Mouse (Mus musculus): ENCODE measurements around the gene Gpc1.
A peak's percentile ranks its signal among the peaks of the same experiment; 100 is the strongest.

Gpc1 gene

DNA sequence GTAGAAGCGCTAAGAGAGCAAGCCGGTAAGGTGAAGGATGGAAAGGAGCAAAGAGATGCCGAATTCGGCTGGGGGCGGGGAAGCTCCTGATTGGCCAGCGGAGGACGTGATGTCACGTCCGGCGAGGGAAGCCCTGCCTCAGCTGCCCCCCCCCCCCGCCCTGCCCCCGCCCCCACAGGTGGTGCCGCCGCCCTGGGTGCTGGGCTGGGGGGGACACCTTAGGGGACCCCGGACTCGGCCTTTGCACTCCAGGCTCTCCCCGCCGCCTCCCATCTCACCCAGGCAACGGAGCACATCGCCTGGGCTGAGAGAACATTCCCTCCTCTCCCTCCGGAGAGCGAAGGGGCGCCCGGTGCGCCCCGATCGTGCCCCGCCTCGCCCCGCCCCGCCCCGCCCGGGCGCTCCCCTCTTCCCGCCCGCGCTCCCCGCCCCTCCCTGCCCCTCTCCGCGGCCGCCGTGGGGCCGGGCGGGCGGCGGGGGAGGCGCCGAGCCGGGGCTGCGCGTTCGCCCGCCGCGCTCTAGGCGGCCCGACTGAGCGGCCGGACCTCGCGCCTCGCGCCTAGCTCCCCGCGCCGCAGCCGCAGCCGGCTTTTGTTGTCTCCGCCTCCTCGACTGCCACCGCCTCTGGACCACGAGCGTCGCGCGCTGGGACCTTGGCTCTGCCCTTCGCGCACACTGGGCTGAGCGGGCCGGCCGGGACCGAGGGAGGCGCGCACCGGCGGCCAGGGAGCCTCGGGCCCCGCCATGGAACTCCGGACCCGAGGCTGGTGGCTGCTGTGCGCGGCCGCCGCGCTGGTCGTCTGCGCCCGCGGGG lies at the start of gene Gpc1:
Gene Gpc1, plus strand, starts transcription at position 458 of the 814 bp plus-strand sequence.
- peak; percentile 96 for DNase-seq

DNA sequence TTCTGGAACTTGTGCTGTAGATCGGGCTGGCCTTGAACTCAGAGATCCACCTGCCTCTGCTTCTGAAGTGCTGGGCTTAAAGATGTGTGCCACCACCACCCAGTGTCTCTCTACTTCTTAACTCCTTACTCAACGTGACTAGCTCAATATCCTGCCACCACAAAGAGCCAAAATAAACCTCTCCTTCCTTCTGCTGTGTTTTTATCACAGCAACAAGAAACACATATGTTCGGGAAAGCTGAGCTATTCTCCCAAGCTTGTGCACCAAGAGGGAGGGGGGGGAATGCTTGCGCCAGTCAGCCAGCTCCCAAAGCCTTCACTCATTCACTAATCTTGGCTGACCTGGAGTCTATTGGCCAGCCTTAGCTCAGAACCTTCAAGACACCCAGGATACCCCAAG lies 49.6 kb upstream of the Gpc1 start:
- no peak for DNase-seq

DNA sequence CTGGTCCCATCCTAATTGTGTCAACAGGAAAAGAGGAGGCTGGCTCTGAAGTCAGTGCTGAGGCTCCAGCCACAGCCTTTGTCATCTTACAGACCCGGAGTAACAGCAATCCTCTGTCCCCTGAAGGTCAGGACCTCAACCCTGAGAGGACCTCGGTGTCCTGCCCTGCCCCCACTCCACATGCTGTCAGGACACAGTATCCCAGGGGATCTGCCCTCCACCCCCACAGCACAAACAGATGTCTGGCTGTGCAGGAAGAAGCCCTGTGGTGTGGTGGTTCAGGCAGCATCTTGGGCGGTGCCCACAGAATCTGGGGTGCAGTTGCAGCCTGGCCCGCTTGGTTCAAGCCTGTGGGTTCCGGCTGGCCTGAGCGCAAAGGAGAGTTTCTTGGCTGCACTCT lies 48.9 kb upstream of the Gpc1 start:
- DNase-seq, result no peak

DNA sequence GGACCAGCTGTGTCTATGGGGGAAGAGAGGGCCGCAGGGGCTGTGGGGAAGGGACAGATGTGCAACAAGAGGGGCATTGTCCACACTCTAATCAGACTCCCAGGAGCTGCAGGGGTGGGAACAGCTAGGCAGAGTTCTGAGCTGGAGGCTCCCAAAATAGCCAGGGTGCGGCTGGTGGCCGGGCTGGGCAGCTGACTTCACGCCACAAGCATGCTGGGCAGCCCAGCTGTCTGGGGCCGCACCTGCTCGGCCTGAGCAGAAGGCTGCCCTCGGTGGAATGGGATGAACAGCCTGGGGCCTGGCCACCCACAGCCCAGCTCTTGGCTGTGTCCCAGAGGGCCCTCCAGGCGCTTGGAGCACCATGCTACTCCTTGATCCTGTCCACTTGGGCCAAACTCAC lies 44.2 kb upstream of the Gpc1 start:
- peak; percentile 32 for DNase-seq

DNA sequence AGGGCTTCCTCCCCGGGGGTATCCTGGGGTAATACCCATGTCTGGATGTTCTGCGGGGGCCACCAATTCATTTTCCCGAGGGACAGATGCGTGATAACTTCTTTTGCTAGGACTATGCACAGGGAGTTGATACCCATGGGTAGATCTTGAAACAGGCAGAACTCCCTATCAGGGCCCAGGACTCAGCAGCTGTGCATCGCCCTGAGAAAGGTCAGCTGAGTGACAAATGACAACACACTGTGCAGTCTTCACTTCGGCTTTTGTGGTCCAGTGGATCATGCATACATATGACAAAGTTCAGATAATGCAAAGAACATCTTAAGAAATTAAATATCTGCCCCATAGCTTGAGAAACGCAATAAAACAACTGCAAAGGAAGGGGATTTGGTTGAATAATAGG lies 43.4 kb upstream of the Gpc1 start:
- DNase-seq, result no peak

DNA sequence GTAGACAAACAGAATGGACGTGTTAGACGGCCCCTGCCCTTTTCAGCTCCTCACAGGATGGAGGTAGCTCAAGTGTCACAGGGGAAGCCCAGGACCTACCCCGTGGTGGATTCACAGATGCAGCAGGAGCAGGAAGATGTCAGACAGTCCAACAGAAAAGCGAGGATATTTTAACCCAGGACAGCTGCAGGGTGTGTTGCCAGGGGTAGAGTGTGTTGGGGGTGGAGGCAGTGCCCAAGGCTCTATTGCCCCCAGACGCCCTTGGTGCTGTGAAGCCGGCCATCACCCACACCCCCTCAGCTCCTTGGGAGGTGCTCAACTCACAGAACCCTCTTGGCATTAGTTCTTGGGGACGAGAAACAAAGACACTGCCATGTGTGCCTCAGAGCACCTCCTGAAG lies 40.8 kb upstream of the Gpc1 start:
- no peak for DNase-seq

DNA sequence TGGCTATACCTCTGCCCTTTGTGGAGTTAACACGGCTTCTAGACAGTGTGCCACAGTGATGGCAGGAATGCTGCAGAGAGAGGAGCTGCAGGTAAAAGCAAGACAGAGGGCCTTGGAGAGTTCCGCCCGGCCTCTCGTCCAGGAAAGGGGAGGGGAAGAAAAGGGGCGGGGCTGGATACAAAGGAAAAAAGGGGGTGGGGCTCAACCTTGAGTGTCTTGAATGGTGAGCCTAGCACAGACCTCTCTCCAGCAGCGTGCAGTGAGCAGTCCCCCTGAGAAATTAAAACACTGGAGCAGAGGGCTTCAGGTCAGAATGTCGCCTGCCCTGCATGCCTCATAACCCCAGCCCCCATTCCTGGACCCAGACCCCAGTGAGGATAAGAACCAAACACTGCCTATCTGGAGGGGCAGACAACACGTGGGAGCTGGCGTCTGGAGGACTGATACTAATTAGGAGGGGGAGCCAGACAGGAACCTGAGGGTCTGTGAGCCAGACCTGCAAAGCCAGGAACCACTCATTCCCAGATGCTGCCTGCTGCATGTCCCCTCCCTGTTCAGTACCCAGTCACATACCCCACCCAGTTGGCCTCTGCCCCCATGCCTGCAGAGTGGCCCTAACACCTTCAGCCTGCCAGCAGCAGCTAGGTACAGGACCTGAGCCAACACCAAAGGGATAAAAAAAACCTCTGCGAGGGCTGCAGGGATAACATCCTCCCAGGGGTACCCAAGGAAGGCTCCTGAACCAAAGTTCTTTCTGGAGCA lies 40.2 kb upstream of the Gpc1 start:
- DNase-seq, result no peak

DNA sequence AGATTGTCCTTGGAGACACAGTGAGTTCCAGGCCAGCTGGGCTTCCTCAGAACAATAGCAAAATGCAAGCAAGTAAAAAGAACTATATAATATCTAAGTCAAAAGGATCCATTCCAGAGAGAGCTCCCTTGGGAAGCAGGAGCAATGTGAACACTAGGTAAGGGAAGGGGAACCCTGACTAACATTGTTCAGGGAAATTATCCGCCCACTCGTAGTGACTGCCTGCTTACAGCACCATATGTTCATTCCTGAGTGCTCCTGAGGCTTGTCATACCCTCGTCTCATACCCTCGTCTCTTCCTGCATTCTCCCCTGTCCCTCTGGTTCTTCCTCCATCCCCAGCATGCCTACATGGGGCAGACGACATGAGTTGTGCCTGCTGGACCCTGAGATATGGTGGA lies 37.7 kb upstream of the Gpc1 start:
- no peak for DNase-seq

DNA sequence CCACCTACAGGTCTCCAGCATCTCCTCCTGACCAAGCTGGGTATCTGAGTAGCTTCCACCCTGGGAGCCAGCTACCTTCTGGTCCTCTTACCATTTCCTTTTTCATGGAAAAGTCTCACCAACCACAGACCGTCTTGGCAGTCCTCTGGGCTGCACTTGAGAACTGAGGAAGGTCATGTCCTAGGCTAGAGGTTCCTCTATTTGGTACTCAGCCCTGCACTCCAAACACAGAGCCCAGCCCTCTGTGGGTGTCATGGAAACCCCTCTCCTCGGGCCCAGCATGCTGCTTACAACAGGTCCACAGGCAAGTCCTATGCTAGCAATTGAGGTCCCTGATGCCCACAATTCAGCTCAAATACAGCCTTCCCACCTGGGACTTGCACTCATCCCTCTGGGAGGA lies 33.0 kb upstream of the Gpc1 start:
- DNase-seq, result no peak

DNA sequence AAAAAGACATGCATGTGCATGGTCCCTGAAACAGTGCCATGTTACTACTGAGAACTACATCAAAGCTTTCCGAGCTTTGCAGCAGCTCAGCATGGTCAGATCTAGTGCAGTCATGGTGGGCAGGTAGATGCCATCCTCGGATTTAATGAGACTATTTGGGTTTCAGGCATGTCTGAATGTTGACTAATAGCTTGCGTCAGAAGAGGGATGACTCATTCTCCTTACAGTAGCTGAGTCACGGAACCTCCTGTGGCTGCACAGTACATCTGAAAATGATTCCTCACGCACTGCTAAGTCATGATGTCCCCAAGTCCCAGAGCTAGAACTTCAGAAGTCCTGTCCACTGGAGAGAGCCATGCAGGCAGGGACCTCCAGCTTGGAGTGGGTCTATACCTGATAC lies 31.8 kb upstream of the Gpc1 start:
- no peak for DNase-seq

DNA sequence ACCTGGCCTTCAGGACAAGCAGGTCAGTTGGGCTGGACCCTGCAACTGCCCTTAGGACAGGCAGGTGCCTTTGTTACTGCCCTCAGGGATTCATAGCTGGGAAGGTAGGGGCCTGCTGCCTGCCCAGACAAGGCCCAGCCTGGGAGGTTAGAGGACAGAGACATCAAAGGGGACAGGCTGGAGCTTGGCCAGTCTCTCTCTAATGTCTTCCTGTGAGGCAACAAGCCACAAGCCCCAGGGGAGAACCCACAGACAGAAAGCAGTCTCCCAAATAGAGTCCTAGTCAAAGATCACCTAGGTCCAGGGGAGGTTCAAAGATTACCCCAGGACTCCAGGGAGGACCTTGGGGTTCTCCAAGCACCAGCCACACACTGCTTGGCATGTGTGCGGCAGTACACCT lies 29.1 kb upstream of the Gpc1 start:
- DNase-seq, result no peak

DNA sequence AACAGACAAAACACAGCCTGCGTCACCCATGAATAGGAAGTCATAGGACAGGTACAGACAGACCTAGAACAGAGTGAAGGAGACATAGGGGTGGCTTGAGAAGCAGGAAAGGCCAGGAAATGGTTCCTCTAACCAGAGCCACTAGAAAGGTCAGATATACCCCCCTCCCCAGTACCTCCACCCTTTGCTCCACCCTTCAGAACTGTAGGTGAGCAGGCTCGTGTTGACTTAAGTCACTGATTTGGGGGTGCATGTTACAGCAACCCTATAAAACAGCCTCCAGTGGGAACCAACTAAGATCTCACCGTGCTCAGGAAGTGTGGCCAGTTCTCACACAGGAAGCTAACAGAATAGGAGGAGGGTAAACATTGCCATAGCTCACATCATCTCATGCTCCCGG lies 28.1 kb upstream of the Gpc1 start:
- no peak for DNase-seq

DNA sequence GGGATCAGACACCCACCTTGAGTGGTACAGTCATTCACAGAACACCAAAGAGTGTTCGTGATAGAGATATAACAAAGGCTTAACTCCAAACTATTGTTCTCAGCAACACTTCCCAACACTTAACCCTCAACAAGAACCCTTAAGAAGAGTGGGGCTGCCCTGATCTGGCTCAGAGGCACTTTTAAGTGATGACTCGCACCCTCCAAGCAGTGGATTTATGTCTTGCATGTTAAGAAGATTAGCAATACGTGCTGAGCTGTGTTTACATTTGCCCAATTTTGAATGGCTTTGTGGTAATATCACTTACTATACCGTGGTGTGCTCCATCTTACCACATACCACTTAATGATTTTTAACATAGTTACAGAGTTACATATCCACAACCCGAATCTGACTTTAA lies 26.3 kb upstream of the Gpc1 start:
- DNase-seq, result no peak

DNA sequence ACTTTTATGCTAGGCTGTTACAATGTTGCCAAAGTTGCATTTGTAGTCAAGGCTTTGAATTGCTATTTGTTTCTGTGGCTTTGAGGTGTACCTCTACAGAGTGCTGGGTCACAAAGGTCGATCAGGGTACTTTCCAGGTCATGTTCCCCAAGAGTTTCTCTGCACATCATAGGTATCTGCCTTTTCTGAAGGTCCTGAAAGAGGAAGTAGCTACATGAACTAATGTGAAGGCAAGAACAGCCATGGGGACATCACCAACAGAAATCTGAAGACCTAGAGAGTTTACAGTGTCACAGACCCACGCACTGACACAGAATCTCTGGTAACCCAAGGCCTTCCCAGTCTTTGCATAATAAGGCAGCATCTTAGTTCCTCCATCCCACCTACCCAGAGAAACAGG lies 25.6 kb upstream of the Gpc1 start:
- DNase-seq, result no peak

DNA sequence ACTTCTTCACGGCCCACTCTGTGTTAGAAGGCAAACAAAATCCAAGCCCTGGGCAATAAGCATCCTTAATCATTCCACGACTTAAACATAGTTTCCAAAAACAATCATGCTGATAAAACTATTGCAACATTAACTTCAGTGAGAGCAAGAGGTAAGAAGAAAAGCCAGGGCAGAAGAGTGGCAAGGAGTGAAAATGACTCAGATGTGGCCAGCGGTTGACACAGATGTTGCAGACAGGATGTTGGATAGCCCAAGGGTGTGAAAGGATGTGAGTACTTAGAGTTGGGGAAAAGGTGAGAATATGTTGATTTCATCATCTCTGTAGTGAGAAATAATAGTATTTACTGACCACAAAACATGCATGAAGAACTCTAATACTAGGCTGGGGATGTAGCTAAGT lies 24.7 kb upstream of the Gpc1 start:
- no peak for DNase-seq

DNA sequence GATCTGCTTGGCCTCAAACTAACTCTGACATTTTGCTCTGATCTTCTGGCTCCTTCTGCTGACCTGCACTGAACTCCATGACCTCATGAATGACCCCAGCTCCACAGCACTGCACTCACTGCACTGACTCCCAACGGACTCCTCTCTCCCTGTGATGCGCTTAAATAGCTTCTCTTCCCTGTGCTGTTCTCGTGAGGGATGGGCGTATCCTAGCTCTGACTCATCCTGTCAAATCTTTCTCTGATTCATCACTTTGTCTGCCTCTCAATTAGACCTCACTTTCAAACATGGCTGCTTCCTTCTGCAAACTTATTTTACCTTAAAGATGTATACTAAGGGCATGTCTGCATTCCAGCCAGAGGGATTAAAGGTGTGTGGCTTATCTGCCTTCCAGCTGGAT lies 21.8 kb upstream of the Gpc1 start:
- DNase-seq, result no peak

DNA sequence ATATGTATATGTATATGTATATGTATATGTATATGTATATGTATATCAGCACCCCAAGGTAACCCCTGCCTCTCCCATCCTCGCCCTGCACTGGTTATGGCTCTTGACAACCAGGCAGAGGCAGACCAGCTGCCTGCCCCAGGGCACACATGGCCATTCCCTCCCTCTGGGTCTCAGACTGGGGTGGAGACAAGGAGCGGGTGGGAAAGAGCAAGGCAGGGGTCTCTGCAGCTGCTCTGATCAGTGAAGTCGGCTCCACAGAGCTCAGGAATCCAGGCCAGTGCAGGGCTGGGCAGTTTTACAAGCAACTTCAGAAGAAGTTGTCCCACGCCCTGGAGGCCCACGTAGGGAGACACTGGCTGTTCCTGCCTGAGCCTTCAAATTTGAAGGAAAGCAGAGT lies 17.1 kb upstream of the Gpc1 start:
- no peak for DNase-seq

DNA sequence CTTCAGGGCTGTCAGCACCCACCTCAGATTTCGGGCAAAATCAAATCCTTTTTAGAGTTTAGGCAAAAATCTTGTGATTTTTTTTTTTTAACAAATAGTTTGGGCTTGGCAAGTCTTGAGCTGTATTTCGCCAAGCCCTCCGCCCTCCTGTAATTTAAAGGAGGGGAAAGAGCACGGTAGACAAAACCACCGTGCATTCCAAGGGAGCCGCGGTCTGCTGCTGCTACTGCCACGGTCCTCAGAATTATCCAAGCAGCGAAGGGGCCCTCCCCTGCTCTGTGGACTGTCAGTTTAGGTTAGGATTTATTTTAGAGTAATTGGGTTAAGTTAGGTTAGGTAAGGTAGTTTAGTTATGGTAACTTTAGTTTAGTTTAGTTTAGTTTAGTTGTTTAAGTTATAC lies 16.3 kb upstream of the Gpc1 start:
- DNase-seq, result no peak

DNA sequence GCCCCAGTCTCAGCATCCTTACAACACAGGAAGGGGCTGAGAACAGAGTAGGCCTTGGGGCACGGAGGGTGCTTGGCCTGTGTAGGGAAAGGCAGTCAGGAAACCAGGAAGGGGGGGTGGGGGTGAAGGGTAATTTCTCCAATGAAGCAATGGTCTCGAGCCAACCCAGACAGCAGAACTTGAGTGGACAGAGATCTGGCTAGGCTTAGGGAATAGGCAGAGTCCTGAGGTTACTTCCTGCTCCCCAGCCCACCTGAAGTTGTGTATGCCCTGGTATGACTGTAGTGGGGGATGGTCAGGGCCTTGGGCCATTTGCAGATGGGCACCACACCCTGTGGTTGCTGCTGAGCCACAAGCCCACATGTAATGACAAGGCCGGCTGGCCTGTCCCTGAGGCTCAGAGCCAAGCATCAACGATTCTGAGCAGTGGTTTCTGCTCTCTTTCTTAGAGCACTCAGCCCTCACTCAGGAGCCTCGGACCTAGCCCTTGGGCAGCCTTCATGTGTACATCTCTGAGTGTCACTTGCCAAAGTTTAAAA lies 15.6 kb upstream of the Gpc1 start:
- DNase-seq, result no peak

DNA sequence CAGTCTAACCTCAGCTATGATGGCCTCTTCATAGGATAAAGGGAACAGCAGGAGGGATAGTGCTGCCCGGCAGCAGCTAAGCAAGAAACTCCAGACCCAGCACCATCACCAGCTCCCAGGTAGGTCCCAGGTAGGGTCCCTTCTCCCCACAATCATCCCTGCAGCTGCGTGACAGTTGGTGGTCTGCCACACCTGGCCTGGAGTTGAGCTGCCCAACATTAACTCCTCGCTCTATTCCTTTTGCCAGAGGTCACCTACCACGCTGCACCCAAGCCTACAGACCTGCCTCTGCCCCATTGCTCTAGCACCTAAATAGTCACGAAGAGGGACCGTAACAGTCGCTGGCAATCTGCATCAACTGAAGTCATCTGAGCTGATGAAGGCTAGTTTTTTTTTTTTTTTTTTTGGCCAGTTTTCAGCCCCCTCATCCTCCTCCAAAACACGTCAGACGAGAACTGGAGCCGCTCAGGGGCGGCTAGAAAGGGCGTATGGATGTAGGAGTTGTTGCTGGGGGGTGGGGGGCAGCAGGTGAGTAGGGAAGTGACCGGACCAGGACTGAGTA lies 738 bp upstream of the Gpc1 start:
- DNase-seq, result peak; percentile 65

DNA sequence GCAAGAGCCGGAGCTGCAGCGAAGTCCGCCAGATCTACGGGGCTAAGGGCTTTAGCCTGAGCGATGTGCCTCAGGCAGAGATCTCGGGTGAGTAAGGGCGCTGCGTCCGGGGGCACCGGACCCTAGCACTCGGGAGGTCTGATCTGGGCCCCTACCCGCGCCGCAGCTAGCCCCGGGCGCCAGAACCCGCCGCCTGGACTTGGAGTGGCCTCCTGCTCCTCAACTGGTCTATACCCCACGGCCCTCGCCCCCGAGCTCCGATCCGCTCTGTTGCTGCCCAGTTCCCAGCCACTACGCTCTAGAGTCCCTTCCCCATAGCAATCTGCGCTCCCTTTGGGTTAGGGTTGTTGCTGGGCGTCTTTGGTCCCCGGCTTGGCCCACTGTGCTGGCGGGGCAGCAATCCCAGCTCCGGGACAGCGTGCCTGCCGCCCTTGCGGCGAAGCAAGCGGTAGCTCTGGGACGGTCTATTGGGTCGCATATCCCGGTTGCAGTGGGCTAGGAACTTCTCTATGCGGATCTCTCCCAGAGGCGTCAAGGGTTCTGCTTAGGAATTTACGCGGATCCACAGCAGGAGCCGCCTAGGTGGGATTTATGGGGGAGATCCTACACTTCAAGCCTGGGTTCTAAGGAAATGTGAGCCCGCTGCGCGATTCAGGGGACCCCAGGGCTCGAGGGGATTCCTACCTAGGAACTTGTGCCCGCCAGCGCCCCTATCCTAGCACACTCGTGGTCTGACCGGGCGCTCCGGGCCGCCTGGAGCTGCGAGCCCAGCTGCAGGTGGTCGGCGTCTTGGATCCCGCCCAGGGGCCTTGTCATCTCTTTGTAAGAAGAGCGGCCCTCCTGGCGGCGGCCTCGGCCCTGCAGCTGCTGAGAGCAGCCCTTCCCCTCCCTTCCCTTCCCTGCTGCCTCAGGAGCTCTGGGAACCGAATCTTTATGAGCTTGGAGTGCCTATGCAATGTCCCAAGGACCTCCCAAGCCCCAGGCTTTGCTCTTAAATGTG lies 866 bp downstream of the Gpc1 start:
- DNase-seq, result peak; percentile 73

DNA sequence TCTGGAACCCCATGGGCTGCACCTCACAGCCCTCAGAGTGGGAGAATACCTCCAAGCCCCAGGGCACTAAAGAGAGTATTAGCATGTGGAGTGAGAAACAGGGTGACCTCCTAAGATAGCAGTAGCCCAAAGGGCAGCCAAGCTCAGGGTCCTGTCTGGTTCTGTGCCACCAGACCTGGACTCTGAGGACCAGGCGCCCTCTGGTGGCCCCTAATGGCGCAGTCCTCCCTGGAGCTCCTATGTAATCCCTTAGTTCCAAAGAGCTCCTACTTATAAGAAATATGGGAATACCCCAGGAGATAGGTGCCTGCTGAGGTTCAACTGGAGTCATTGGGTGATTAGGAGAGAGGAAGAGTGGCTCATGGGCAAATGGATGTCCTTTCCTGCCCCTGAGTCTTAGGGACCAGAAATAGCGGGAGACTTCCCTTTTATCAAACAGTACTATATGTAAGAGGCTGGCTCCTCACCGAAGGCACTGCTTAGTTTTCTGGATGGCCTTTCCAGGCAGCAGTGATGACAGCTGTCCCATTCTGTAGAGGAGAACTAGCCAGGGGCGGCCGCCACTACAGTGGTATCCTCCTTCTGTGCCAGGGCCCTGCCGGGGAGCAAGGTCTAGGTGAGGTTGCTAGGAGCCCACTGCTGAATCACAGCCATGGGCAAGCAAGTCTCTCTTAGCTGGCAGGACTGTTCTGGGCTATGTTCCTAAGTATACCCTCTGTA lies 2.7 kb downstream of the Gpc1 start:
- peak; percentile 91 for DNase-seq

All from cerebellum, adult 9-10 months (tissue).